Mouse (Mus musculus) MEL (cell line): ENCODE measurements around the gene Bloc1s5. TPM values are rescaled to one million over a fixed set of nuclear protein-coding genes. Genes with fewer than 3 reads are reported as not detected.
A peak's percentile ranks its signal among the peaks of the same experiment; 100 is the strongest.

Experiments
- DNase-seq: peaks from one replicate; pipeline ENCODE4 v3.0.0; 2011; ENCODE audit warnings: low read depth, low spot score
- H3K27ac ChIP-seq: 2 replicates; pipeline ENCODE4 v1.5.1; 2012; ENCODE audit warnings: low read depth, mild to moderate bottlenecking, control low read depth, low read length, moderate library complexity; ENCODE audit not compliant: control insufficient read depth
- H3K27me3 ChIP-seq, 2 experiments: fragments of 150-350 bp in 1 of 2; sonication (generic) in 1 of 2; 2 replicates each; pipeline ENCODE4 v1.6.1; 2012; ENCODE audit warnings: low read length in 2 of 2, mild to moderate bottlenecking in 2 of 2, improper control_type of control experiment in 1 of 2, moderate library complexity in 1 of 2; ENCODE audit not compliant: insufficient read depth in 2 of 2, control insufficient read depth in 1 of 2
- H3K36me3 ChIP-seq, 2 experiments: 2 replicates each; pipeline ENCODE4 v1.6.1; 2012 to 2014; ENCODE audit warnings: low read length in 2 of 2, improper control_type of control experiment in 1 of 2, inconsistent platforms in 1 of 2, mild to moderate bottlenecking in 1 of 2; ENCODE audit not compliant: insufficient read depth in 2 of 2, control insufficient read depth in 1 of 2
- H3K4me1 ChIP-seq, 2 experiments: fragments of 150-350 bp in 1 of 2; sonication (generic) in 1 of 2; 2 replicates each; pipeline ENCODE4 v1.6.1; 2012; ENCODE audit warnings: low read length in 2 of 2, improper control_type of control experiment in 1 of 2, mild to moderate bottlenecking in 1 of 2; ENCODE audit not compliant: insufficient read depth in 2 of 2, control insufficient read depth in 1 of 2
- H3K4me3 ChIP-seq, 2 experiments: fragments of 150-350 bp in 1 of 2; sonication (generic) in 1 of 2; 2 replicates each; pipeline ENCODE4 v1.5.1; 2012; ENCODE audit warnings: low read depth in 2 of 2, low read length in 2 of 2, mild to moderate bottlenecking in 2 of 2, moderate library complexity in 2 of 2, control low read depth in 1 of 2, improper control_type of control experiment in 1 of 2; ENCODE audit not compliant: control insufficient read depth in 1 of 2, insufficient read depth in 1 of 2
- H3K79me2 ChIP-seq: 2 replicates; pipeline ENCODE4 v1.6.1; 2012; ENCODE audit warnings: mild to moderate bottlenecking, low read length, moderate library complexity; ENCODE audit not compliant: control insufficient read depth, poor library complexity, insufficient read depth
- H3K9ac ChIP-seq: 2 replicates; pipeline ENCODE4 v1.6.1; 2012; ENCODE audit warnings: low read depth, mild to moderate bottlenecking, control low read depth, low read length, moderate library complexity; ENCODE audit not compliant: control insufficient read depth, poor library complexity, severe bottlenecking
- H3K9me3 ChIP-seq: fragments of 150-350 bp; sonication (generic); replicated peaks from 2 replicates; pipeline ENCODE4 v1.6.1; 2012; ENCODE audit warnings: mild to moderate bottlenecking, low read length, improper control_type of control experiment, moderate library complexity; ENCODE audit not compliant: insufficient read depth
- BHLHE40 ChIP-seq: IDR thresholded peaks from 2 replicates; pipeline ENCODE4 v1.6.1; 2012; ENCODE audit warnings: low read depth, mild to moderate bottlenecking, inconsistent platforms, low read length, improper control_type of control experiment, borderline replicate concordance
- CTCF ChIP-seq, 3 experiments: IDR thresholded peaks in 2 of 3; conservative IDR thresholded peaks in 1 of 3; 2 replicates each; pipeline ENCODE4 v1.5.1; 2011 to 2012; ENCODE audit warnings: low read length in 3 of 3, low read depth in 2 of 3, mild to moderate bottlenecking in 2 of 3, improper control_type of control experiment in 1 of 3, inconsistent platforms in 1 of 3, mixed read lengths in 1 of 3, moderate library complexity in 1 of 3; ENCODE audit not compliant: control insufficient read depth in 1 of 3, insufficient read depth in 1 of 3, poor library complexity in 1 of 3, severe bottlenecking in 1 of 3
- E2F4 ChIP-seq: IDR thresholded peaks from 2 replicates; pipeline ENCODE4 v1.6.1; 2011; ENCODE audit warnings: low read depth, low read length, improper control_type of control experiment, borderline replicate concordance
- ELF1 ChIP-seq: IDR thresholded peaks from 2 replicates; pipeline ENCODE4 v1.6.1; 2014; ENCODE audit warnings: low read depth, mild to moderate bottlenecking, inconsistent platforms, low read length, improper control_type of control experiment, moderate library complexity
- EP300 ChIP-seq, 2 experiments: IDR thresholded peaks; 2 replicates each; pipeline ENCODE4 v1.6.1; 2011; ENCODE audit warnings: improper control_type of control experiment in 2 of 2, low read length in 2 of 2, low read depth in 1 of 2, mild to moderate bottlenecking in 1 of 2
- GABPA ChIP-seq: IDR thresholded peaks from 2 replicates; pipeline ENCODE4 v1.6.1; 2012; ENCODE audit warnings: low read depth, mild to moderate bottlenecking, inconsistent platforms, low read length, improper control_type of control experiment, moderate library complexity
- GATA1 ChIP-seq: IDR thresholded peaks from 2 replicates; pipeline ENCODE4 v1.6.1; 2011; ENCODE audit warnings: low read depth, low read length, improper control_type of control experiment
- MXI1 ChIP-seq: IDR thresholded peaks from 2 replicates; pipeline ENCODE4 v1.6.1; 2011; ENCODE audit warnings: mild to moderate bottlenecking, low read depth, low read length, improper control_type of control experiment
- MYB ChIP-seq: IDR thresholded peaks from 2 replicates; pipeline ENCODE4 v1.6.1; 2011; ENCODE audit warnings: mild to moderate bottlenecking, low read depth, low read length, improper control_type of control experiment
- NELFE ChIP-seq: IDR thresholded peaks from 2 replicates; pipeline ENCODE4 v1.6.1; 2011; ENCODE audit warnings: low read depth, low read length, improper control_type of control experiment
- POLR2AphosphoS2 ChIP-seq: IDR thresholded peaks from 2 replicates; pipeline ENCODE4 v1.6.1; 2011; ENCODE audit warnings: low read length, improper control_type of control experiment
- POLR2AphosphoS5 ChIP-seq: IDR thresholded peaks from 2 replicates; pipeline ENCODE4 v1.6.1; 2012; ENCODE audit warnings: low read depth, borderline replicate concordance, mild to moderate bottlenecking, inconsistent platforms, low read length, moderate library complexity, mixed read lengths
- RAD21 ChIP-seq: IDR thresholded peaks from 2 replicates; pipeline ENCODE4 v1.6.1; 2011; ENCODE audit warnings: mild to moderate bottlenecking, low read depth, low read length, improper control_type of control experiment
- RCOR1 ChIP-seq: IDR thresholded peaks from 2 replicates; pipeline ENCODE4 v1.6.1; 2012; ENCODE audit warnings: low read depth, mild to moderate bottlenecking, inconsistent platforms, low read length, improper control_type of control experiment
- SMC3 ChIP-seq: IDR thresholded peaks from 2 replicates; pipeline ENCODE4 v1.6.1; 2011; ENCODE audit warnings: low read depth, low read length, improper control_type of control experiment
- TAL1 ChIP-seq: IDR thresholded peaks from 2 replicates; pipeline ENCODE4 v1.6.1; 2012; ENCODE audit warnings: mild to moderate bottlenecking, inconsistent platforms, low read length, moderate library complexity, mixed read lengths
- UBTF ChIP-seq: IDR thresholded peaks from 2 replicates; pipeline ENCODE4 v1.6.1; 2012; ENCODE audit warnings: low read depth, mild to moderate bottlenecking, inconsistent platforms, low read length, improper control_type of control experiment, moderate library complexity, borderline replicate concordance; ENCODE audit not compliant: insufficient read depth
- USF2 ChIP-seq, 2 experiments: IDR thresholded peaks; 2 replicates each; pipeline ENCODE4 v1.6.1; 2011 to 2012; ENCODE audit warnings: improper control_type of control experiment in 2 of 2, low read length in 2 of 2, borderline replicate concordance in 1 of 2, inconsistent platforms in 1 of 2, low read depth in 1 of 2, mild to moderate bottlenecking in 1 of 2; ENCODE audit not compliant: insufficient read depth in 1 of 2
- ZKSCAN1 ChIP-seq: IDR thresholded peaks from 2 replicates; pipeline ENCODE4 v1.6.1; 2012; ENCODE audit warnings: low read depth, mild to moderate bottlenecking, inconsistent platforms, low read length, improper control_type of control experiment, moderate library complexity
- ZMIZ1 ChIP-seq: IDR thresholded peaks from 2 replicates; pipeline ENCODE4 v1.6.1; 2012; ENCODE audit warnings: low read depth, mild to moderate bottlenecking, inconsistent platforms, low read length, improper control_type of control experiment, moderate library complexity
- ZNF384 ChIP-seq: IDR thresholded peaks from 2 replicates; pipeline ENCODE4 v1.6.1; 2012; ENCODE audit warnings: low read depth, mild to moderate bottlenecking, inconsistent platforms, low read length, improper control_type of control experiment
- polyA plus RNA-seq, 2 experiments: library from polyadenylated mRNA; stranded (reverse) in 1 of 2; unstranded in 1 of 2; fragments of >175 nt in 1 of 2; fragments of >200 nt in 1 of 2; gene quantifications; 2 replicates each; pipeline versions ENCODE4 v1.2.1 to v1.2.4; 2012; ENCODE audit warnings: low replicate concordance in 2 of 2, low read depth in 1 of 2; ENCODE audit not compliant: insufficient read length in 2 of 2, insufficient read depth in 1 of 2, missing spikeins in 1 of 2
- total RNA-seq: library from RNA; depleted of rRNA; stranded (reverse); fragments of 300-350 nt; gene quantifications from 2 replicates; pipeline ENCODE4 v1.2.3, GENCODE M21; 2012

Gene Bloc1s5
- total and polyA plus RNA-seq, 3 experiments, result 12.3 to 16.2 TPM; not detected in 1

DNA sequence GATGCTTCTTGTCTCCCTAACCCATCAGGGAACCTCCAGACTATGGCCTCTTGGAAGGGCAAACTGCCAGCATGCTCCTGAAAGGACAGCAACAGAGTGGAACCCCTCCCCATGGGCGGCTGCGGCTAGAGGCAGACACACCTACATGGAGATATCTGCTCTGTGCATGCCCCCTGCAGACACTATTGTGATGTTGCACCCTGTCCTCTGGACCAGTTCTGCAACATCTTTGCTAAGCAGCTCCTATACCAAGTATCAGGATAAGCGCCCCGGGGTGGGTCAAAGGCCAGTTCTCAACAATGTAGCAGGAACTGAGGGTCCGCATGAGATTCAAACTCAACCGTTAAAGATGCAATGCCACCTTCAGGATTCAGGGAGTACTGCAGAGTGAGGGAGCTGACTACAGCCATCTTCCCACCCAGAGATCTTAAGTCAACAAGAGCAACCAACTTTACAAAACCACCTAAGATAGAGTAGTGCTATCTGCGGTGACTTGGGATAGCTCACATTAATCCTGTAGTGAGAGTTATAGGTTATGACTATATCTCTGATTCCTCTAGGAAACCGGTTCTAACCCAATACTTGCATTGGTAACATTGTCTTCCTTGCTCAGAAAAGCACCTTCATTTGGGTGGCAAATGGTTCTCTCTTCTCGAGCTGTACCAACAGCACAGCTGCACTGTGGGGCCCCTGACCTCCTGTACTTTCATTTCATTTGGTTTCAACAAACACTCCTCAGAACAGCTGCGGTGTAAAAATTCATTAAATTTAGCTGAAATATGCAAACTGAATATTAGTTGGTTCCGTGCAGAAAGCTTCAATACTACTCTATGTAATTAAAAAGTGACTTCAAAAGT is 54.1 kb downstream of the Bloc1s5 start:
- DNase-seq, result peak; percentile 52
- H3K9ac ChIP-seq, result no peak overlapping the region
- no peak overlapping the region for H3K4me3 ChIP-seq
- H3K27ac ChIP-seq, result no peak overlapping the region
- no peaks in the 10 kb centered on the region for H3K9me3 ChIP-seq
- peaks cover 0 to 1% of the 10 kb centered on the region in 2 experiments; a peak in 1 of 4 replicates for H3K27me3 ChIP-seq
- no peaks in the 10 kb centered on the region for H3K36me3 ChIP-seq
- no peaks in the 10 kb centered on the region for H3K79me2 ChIP-seq
- no peaks in the 10 kb centered on the region for H3K4me1 ChIP-seq
- TF ChIP-seq RAD21 (peak; percentile 52), CTCF (IDR thresholded peaks at IDR 0.05 in 2 of 3, conservative IDR thresholded peaks at IDR 0.05 in 1 of 3; ENCODE audit: control insufficient read depth in 1 of 3, insufficient read depth in 1 of 3, low read depth in 2 of 3, low read length in 3 of 3, poor library complexity in 1 of 3, severe bottlenecking in 1 of 3) (peak; percentile 35 to 58 (median 56); a peak in 5 of 6 replicates), POLR2AphosphoS2 (no peak), SMC3 (peak; percentile 49)

DNA sequence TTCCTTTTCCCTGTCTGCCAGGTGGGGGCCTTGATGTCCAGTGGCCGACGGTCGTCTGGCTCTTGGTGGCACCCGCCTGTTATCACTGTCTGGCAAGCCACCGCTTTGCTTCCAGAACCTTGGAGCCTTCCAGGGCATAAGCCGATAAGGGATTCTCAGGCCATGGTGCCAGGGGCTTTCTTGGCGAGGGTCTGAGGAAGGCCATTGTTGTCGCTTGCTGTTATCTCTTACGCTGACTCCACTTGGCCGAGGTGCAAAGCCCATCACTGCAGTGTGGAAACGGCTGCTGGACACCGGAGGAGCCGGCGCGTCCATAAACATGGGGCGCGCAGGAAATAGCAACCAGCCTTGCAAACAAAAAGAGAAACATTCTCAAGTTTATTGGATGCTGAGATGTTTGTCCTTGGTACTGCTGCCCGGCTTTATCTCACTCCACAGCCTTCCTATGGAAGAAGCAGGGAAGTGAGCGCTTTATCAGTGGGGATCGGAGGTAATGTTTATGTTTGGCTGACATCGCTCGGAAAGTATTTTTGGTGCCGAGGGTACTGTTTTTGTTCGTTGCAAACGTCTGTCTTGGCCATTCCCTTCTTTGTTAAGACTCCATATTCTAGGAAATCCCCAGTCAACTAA is 54.8 kb downstream of the Bloc1s5 start:
- Histone ChIP-seq H3K9me3 (no peaks in the 10 kb centered on the region), H3K4me1 (no peaks in the 10 kb centered on the region), H3K9ac (no peak overlapping the region), H3K27me3 (peaks cover 0 to 1% of the 10 kb centered on the region in 2 experiments; a peak in 1 of 4 replicates), H3K79me2 (no peaks in the 10 kb centered on the region), H3K27ac (no peak overlapping the region), H3K4me3 (no peak overlapping the region), H3K36me3 (peaks cover 0 to 4% of the 10 kb centered on the region in 2 experiments; a peak in 1 of 4 replicates)
- no peak for DNase-seq
- TF ChIP-seq GABPA (no peak), EP300 (IDR thresholded peaks at IDR 0.05; ENCODE audit: low read depth in 1 of 2, low read length in 2 of 2) (no peak), POLR2AphosphoS5 (no peak), MYB (no peak), RCOR1 (no peak), GATA1 (no peak), UBTF (no peak), ELF1 (no peak), ZMIZ1 (no peak), ZNF384 (no peak), MXI1 (no peak), USF2 (IDR thresholded peaks at IDR 0.05; ENCODE audit: borderline replicate concordance in 1 of 2, insufficient read depth in 1 of 2, low read depth in 1 of 2, low read length in 2 of 2) (no peak), E2F4 (no peak), POLR2AphosphoS2 (no peak), NELFE (no peak), BHLHE40 (no peak), ZKSCAN1 (no peak), TAL1 (no peak)
